Mouse (Mus musculus) brown adipose tissue, adult 24 weeks (tissue): ENCODE data around the gene Adcy3. TPM values are rescaled to one million over a fixed set of nuclear protein-coding genes. Genes with fewer than 3 reads are reported as not detected.
"Not testable (repeated sequence)": the region's sequence is repeated elsewhere in the genome, so short reads cannot be mapped to it uniquely, and the experiment has no call there.

ENCODE experiments used
- H3K27ac ChIP-seq: fragments of 200-500 bp; replicated peaks from 2 replicates; pipeline ENCODE4 v1.5.1; 2012; ENCODE audit warnings: low read depth, mild to moderate bottlenecking, low read length
- H3K4me1 ChIP-seq: fragments of 200-500 bp; 2 replicates; pipeline ENCODE4 v1.6.1; 2012; ENCODE audit warnings: low read length, mixed read lengths; ENCODE audit not compliant: control insufficient read depth, insufficient read depth, insufficient read length
- H3K4me3 ChIP-seq: fragments of 200-500 bp; 2 replicates; pipeline ENCODE4 v1.5.1; 2012; ENCODE audit warnings: low read depth, mild to moderate bottlenecking, low read length, moderate library complexity; ENCODE audit not compliant: insufficient read depth
- polyA plus RNA-seq: library from polyadenylated mRNA; stranded (reverse); fragments of >200 nt; gene quantifications from 2 replicates; pipeline ENCODE4 v1.2.4, GENCODE M21; 2012; ENCODE audit not compliant: missing spikeins, insufficient read depth, insufficient read length

Adcy3 gene
- polyA plus RNA-seq, 1 experiment: 35.8 TPM

DNA sequence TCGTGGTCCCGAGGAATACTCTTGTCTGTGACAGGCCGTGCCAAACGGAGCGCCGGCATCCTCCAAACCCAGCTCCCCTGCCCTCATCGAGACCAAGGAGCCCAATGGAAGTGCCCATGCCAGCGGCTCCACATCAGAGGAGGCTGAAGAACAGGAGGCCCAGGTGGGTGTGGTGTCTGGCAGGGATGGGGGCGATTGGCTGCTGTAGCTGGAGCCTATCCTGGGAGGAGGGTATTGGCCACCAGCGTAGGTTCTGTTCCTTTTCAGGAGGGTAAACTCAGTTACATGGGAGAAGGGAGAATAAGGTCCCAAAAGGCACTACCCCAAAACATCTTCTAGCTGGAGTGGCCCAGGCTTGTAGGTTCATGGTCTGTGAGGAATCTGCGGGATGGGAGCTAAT is 66.4 kb downstream of the Adcy3 start:
- peaks cover under 1% of the 10 kb centered on the region; the same call in 1 of the 2 replicates for H3K4me1 ChIP-seq

DNA sequence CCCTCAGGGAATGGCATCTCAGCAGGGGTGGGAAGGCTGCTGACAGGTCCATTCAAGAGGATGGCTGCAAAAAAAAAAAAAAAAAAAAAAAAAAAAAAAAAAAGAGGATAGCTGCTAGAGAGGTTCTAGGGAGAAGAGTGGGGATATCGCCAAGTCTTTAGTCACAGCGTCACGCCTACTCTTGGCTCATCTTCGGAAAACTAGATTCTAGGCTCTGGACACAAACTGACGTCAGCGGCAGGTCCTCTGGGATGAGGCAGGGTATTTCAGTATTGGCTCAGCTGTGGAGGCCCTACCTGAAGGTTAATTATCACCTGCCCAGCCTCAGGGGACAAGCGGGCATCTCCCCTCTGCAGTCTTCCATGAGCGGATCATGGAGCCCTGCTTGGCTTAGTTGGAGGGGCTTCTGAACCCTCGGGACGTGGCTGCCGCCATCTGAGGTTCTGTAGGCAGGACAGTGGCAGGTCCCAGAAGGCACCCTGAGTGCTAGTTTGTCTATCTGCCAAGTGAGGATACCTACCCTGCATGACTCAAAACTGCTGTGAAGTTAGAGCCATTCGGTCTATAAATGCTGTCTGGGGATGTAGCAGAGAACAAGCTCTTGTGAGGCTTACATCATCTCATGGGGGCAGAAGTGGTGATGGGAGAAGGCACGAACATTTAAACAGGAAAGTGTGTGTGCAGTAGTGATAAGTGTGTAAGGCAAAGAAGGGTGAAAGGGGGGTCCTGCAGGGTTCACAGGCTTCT is 68.7 kb downstream of the Adcy3 start:
- H3K27ac ChIP-seq: no peak overlapping the region
- no peaks in the 10 kb centered on the region for H3K4me1 ChIP-seq
- no peak overlapping the region for H3K4me3 ChIP-seq

More for the DNA sequence above, 66.4 kb downstream of the Adcy3 start:
- no peak overlapping the region for H3K4me3 ChIP-seq
- no peak overlapping the region for H3K27ac ChIP-seq

GRCm38 (mm10) chr12:4202206-4202605 is 69.3 kb downstream of the Adcy3 start:
- H3K4me3 ChIP-seq: no peak overlapping the region
- no peak overlapping the region for H3K27ac ChIP-seq
- H3K4me1 ChIP-seq: no peaks in the 10 kb centered on the region

GRCm38 (mm10) chr12:4206106-4206505 is 73.2 kb downstream of the Adcy3 start:
- no peak overlapping the region for H3K27ac ChIP-seq
- no peak overlapping the region for H3K4me3 ChIP-seq
- H3K4me1 ChIP-seq: no peaks in the 10 kb centered on the region

DNA sequence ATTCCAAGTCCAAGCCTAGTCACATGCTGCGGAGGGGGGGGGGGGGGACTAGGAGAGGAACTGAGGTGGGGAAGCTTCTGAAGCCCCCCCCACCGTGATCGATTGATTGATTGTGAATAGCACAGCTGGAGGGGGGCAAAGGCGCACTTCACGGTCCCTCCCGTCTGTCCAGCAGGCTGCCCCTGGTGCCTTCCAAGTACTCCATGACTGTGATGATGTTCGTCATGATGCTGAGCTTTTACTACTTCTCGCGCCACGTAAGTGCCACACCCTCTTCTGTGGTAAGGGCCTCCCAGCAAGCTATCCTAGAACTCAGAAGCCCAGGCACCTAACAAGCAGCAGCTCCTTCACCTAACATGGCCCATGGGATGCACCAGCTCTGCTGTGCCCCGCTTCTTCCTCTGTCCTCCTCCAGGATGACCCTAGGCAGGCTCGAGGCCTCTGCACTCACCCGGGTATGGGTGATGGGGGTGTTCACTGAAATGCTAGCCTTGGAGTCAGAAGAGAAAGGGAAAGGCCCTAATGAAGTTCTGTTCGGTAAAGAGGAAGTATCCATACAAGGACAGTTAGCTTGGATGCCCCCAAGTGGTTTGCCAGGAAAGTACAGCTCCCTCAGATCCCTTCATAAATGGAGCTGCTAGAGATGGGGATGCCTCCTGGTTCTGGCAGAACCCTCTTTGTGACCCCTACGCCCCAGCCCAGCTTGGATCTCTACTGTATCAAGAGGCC is 75.7 kb downstream of the Adcy3 start:
- Histone ChIP-seq H3K4me1 (no peaks in the 10 kb centered on the region), H3K27ac (no peak overlapping the region), H3K4me3 (no peak overlapping the region)

DNA sequence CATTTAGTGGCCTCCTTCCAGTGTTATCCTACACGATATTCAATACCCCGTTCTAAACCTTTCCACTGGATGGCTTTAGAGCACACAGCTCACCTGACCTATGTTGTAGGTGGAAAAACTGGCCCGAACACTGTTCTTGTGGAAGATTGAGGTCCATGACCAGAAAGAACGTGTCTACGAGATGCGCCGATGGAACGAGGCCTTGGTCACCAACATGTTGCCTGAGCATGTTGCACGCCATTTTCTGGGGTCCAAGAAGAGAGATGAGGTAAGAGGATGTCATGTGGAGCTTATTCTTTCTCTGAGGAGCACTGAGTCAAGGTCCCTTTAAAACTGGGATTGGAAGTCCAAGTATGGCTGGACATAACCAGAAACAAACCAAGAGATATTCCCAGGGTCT is 76.3 kb downstream of the Adcy3 start:
- no peak overlapping the region for H3K4me3 ChIP-seq
- H3K27ac ChIP-seq: no peak overlapping the region

GRCm38 (mm10) chr12:4211174-4211573 is 78.3 kb downstream of the Adcy3 start:
- Histone ChIP-seq H3K4me3 (no peak overlapping the region), H3K27ac (no peak overlapping the region), H3K4me1 (no peaks in the 10 kb centered on the region)

More for the DNA sequence above, 76.3 kb downstream of the Adcy3 start:
- no peaks in the 10 kb centered on the region for H3K4me1 ChIP-seq

DNA sequence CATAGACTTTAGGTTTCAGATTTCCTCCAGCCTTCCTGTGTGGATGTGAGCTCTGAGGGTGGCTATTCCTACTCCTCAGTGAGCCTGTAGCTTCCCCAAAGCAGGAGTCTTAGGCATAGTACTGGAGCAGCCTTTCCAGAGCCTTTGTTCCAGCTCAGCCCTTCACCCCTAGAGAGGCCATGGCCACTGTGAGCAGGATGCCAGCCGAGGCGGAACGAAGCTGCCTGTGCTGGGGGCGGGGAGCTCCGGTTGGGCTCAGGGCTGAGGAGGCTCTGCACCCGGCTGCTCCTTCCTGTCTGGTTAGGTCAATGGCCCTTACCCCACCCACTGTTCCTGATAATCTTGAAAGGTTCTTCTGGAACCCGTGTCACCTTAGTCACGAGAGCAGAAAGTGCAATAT is 80.0 kb downstream of the Adcy3 start:
- no peak overlapping the region for H3K27ac ChIP-seq
- no peaks in the 10 kb centered on the region for H3K4me1 ChIP-seq
- H3K4me3 ChIP-seq: no peak overlapping the region

GRCm38 (mm10) chr12:4230156-4230555 is 97.3 kb downstream of the Adcy3 start:
- no peak overlapping the region for H3K27ac ChIP-seq
- peaks cover 4% of the 10 kb centered on the region; the same call in 1 of the 2 replicates for H3K4me1 ChIP-seq

DNA sequence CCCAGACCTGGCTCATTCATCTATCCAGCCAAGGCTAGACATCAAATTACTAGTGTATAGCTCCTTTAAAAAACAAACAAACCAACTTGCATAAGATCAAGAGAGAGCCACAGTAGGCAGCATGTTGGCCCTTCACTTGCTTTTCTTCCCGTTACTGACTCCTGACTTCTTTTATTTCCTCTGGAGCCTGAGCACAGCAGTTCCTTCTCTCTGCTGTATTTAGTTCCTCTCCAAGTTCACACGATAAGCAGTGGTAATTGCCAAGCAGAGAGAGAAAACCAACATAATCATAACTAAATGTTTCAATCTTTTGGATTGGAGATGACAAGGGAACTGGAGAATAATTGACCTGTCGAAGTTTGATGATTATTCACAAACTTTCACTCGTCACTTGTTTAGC is 99.9 kb downstream of the Adcy3 start:
- peaks cover 5% of the 10 kb centered on the region; the same call in 1 of the 2 replicates for H3K4me1 ChIP-seq
- no peak overlapping the region for H3K27ac ChIP-seq
- H3K4me3 ChIP-seq: no peak overlapping the region

More at GRCm38 (mm10) chr12:4230156-4230555, 97.3 kb downstream of the Adcy3 start:
- H3K4me3 ChIP-seq: no peak overlapping the region

DNA sequence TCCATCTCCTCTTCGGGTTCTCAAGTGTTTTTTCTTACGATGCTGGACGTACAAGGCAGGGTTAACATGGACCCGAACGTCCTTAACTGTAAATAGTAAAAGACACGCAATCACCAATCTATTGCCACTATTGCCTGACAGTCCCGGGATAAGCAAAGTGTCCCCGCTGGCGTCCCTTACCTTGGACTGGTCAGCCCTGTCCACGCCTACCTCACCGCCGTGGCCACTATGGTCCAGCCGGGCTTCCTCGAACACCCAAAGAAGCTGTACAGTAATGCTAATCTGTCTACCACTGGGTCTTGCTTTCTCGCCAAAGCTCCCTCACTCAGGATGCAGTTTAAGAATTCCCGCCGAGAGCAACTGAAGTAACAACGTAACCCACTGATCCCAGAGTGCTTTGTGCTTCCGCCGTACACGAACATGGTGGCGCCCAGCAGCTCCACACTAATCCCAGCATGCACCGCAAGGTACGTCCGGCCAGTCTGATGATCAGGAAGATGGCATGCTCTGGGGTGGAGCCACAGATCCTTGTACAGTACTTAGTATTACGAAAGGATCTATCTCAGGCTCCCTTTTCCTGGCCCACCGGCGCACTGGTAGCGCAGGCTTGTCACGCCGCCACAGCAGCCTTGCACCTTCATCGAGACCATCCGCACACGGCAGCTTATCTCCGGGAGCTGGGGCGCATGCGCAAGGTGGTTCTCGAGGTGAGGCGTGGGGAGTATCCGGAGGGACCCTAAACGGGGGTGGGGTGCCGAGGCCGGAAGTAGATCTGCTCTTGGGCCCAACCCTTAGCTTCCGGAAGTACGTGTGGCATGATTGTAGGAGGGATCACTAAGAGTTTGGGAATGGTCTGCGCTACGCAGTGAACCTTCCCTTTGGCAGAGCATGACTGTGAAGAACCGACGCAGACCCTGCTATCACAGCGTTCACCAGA is 100.9 kb downstream of the Adcy3 start, which contains the start of the genes Ptrhd1 and Cenpo:
Gene Ptrhd1, plus strand, starts transcription at position 456 of the 937 bp plus-strand sequence.
Gene Cenpo, minus strand, starts transcription at position 723 of the 937 bp plus-strand sequence.
- peak within 1 kb of the TSS; percentile 98 for H3K27ac ChIP-seq
- peaks cover 5% of the 10 kb centered on the region; the same call in 1 of the 2 replicates for H3K4me1 ChIP-seq
- H3K4me3 ChIP-seq: peak within 1 kb of the TSS; percentile 78

DNA sequence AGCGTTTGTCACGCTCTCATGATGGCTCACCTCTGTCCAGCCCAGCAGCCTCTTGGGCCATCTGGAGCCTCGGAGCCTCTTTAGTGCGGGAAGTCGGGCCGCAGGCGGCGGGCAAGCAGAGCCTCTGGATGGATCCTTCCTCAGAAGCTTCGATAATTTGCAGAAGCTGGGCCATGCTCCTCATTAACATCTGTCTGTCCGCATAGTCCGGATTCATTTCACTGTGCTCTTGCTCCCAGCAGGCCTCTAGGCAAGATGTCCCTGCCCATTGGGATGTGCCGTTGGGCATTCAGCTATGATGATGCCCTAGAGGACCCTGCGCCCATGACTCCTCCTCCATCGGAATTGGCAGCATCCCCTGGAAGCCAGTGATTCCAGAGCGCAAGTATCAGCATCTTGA is 104.6 kb downstream of the Adcy3 start:
- H3K4me1 ChIP-seq: peaks cover 5% of the 10 kb centered on the region; the same call in 1 of the 2 replicates
- no peak overlapping the region for H3K27ac ChIP-seq
- no peak overlapping the region for H3K4me3 ChIP-seq

- not testable (repeated sequence) for H3K4me1 ChIP-seq, H3K27ac ChIP-seq, H3K4me3 ChIP-seq
Measured at GRCm38 (mm10) chr12:4240281-4240680, 107.4 kb downstream of the Adcy3 start.

- H3K4me3 ChIP-seq: no peak overlapping the region
- no peak overlapping the region for H3K27ac ChIP-seq
- no peaks in the 10 kb centered on the region for H3K4me1 ChIP-seq
Measured at GRCm38 (mm10) chr12:4243805-4244204, 110.9 kb downstream of the Adcy3 start.

DNA sequence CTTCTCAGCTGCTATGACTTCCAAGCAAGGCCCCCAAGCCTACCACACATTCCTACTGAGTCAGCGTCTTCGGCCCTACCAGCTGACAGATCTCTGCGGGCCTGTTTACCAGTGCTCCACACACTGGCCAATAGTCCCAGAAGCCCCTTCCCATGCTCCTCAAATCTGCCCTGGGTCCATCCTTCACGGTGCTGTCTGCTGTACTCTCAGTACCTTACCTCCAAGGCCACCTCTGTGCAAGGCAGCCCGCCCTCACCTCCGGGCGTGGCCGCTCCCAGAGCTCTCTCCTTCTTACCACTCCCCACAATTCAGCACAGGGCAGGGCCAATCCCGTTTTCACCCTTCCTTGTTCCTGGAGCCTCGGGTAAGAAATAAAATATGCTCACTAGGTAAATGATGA is 112.8 kb downstream of the Adcy3 start:
- Histone ChIP-seq H3K27ac (no peak overlapping the region), H3K4me1 (no peaks in the 10 kb centered on the region), H3K4me3 (no peak overlapping the region)
